ENCODE assay signal across 35 mouse cellular contexts in the genomic region with DNA sequence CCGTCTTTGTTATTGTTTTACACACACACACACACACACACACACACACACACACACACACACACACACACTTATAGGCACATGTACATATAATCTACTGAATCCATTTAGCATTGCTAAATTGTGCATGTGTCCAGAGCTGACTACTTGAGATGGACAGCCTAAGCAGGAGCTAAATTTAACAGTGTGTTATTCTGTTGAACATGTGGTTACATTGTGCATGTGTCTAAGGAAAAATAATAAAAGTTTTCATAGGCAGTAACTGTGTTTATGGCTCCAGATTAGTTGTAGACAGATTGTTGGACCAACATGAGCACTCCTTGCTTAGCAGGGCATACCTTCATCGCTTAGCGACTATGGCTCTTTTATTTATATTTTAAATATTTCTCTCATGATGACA.
"Had no signal": no experiment of that assay in that cellular context is flagged by ENCODE, and none has a peak within 500 bp of the region (broad histone marks: within the 10 kb centered on the region; RNA-seq: fewer than 3 reads in every experiment).

No protein-coding gene starts in this region.

- H3K9me3 ChIP-seq: heart, embryonic 10.5 days; heart, embryonic 12.5 days; heart, embryonic 13.5 days; heart, embryonic 15.5 days; hindbrain, embryonic 10.5 days; hindbrain, embryonic 12.5 days; hindbrain, embryonic 13.5 days; hindbrain, embryonic 15.5 days; intestine, embryonic 15.5 days; kidney, embryonic 15.5 days had no signal

- H3K27ac ChIP-seq: heart, adult 2 months; heart, embryonic 10.5 days; heart, embryonic 13.5 days; heart, embryonic 15.5 days; hindbrain, embryonic 10.5 days; hindbrain, embryonic 12.5 days; hindbrain, embryonic 13.5 days; hindbrain, embryonic 14.5 days; hindbrain, embryonic 15.5 days; hindbrain, postnatal 0 days; intestine, embryonic 15.5 days; kidney, embryonic 15.5 days; kidney, postnatal 0 days; layer of hippocampus, adult 2 months had no signal

- H3K9ac ChIP-seq: heart, embryonic 12.5 days; heart, embryonic 13.5 days; heart, embryonic 15.5 days; hindbrain, embryonic 12.5 days; hindbrain, embryonic 13.5 days; hindbrain, embryonic 14.5 days; hindbrain, embryonic 15.5 days; intestine, embryonic 15.5 days; kidney, embryonic 15.5 days had no signal

- H3K27me3 ChIP-seq: heart, embryonic 12.5 days; heart, embryonic 13.5 days; heart, embryonic 15.5 days; hindbrain, embryonic 12.5 days; hindbrain, embryonic 13.5 days; hindbrain, embryonic 15.5 days; intestine, embryonic 15.5 days; kidney, embryonic 15.5 days had no signal

- DNase-seq: heart, adult 2 months; heart, postnatal 10 days; heart, postnatal 14 days; heart, postnatal 36 days; heart, postnatal 4 days; kidney, adult 11 months; kidney, adult 18-20 months; kidney, adult 2 months; kidney, adult 8-10 months; kidney, adult 9 months; kidney, postnatal 10 days; kidney, postnatal 14 days; kidney, postnatal 25 days; kidney, postnatal 36 days; kidney, postnatal 4 days; layer of hippocampus, adult 9-11 months had no signal

- H3K4me2 ChIP-seq: heart, embryonic 11.5 days; heart, embryonic 12.5 days; heart, embryonic 13.5 days; heart, embryonic 15.5 days; hindbrain, embryonic 12.5 days; hindbrain, embryonic 13.5 days; hindbrain, embryonic 14.5 days; hindbrain, embryonic 15.5 days; intestine, embryonic 15.5 days; kidney, embryonic 15.5 days had no signal

- H3K36me3 ChIP-seq: heart, embryonic 10.5 days; heart, embryonic 12.5 days; heart, embryonic 13.5 days; heart, embryonic 15.5 days; hindbrain, embryonic 10.5 days; hindbrain, embryonic 12.5 days; hindbrain, embryonic 13.5 days; hindbrain, embryonic 15.5 days; intestine, embryonic 15.5 days; kidney, embryonic 15.5 days had no signal

- H3K4me1 ChIP-seq: heart, embryonic 10.5 days; heart, embryonic 12.5 days; heart, embryonic 13.5 days; heart, embryonic 15.5 days; hindbrain, embryonic 10.5 days; hindbrain, embryonic 12.5 days; hindbrain, embryonic 13.5 days; hindbrain, embryonic 15.5 days; intestine, embryonic 15.5 days; kidney, embryonic 15.5 days had no signal

- ATAC-seq: hindbrain, embryonic 16.5 days; hindbrain, postnatal 0 days; inflammation-experienced regulatory T-cells, adult 6 months; intestine, embryonic 15.5 days; intestine, embryonic 16.5 days; intestine, postnatal 0 days had no signal

- H3K4me3 ChIP-seq: heart, adult 2 months; heart, embryonic 10.5 days; heart, embryonic 12.5 days; heart, embryonic 13.5 days; heart, embryonic 15.5 days; hindbrain, embryonic 10.5 days; hindbrain, embryonic 12.5 days; hindbrain, embryonic 13.5 days; hindbrain, embryonic 15.5 days; intestine, embryonic 15.5 days; kidney, embryonic 15.5 days; layer of hippocampus, adult 2 months had no signal
